Mouse (Mus musculus): ENCODE measurements at regions not wholly inside any gene's neighbourhood (a gene's known extent, or its start where the extent isn't known, plus 50 kb on each side); places are given as distances from the start of the nearest gene placed in this dataset.

GRCm38 (mm10) chr8:8876469-8876868, 186.1 kb upstream of the Arglu1 start:
- TF ChIP-seq CTCF (IDR thresholded peaks at IDR 0.05; ENCODE audit: borderline replicate concordance, extremely low read depth, insufficient read depth, insufficient read length) (no peak), POLR2A (IDR thresholded peaks at IDR 0.05; ENCODE audit: borderline replicate concordance, extremely low read depth, insufficient read depth, insufficient read length, poor library complexity, severe bottlenecking) (no peak)
